Comparison of ENCODE assay signal across 8 mouse cellular contexts in the genomic region with DNA sequence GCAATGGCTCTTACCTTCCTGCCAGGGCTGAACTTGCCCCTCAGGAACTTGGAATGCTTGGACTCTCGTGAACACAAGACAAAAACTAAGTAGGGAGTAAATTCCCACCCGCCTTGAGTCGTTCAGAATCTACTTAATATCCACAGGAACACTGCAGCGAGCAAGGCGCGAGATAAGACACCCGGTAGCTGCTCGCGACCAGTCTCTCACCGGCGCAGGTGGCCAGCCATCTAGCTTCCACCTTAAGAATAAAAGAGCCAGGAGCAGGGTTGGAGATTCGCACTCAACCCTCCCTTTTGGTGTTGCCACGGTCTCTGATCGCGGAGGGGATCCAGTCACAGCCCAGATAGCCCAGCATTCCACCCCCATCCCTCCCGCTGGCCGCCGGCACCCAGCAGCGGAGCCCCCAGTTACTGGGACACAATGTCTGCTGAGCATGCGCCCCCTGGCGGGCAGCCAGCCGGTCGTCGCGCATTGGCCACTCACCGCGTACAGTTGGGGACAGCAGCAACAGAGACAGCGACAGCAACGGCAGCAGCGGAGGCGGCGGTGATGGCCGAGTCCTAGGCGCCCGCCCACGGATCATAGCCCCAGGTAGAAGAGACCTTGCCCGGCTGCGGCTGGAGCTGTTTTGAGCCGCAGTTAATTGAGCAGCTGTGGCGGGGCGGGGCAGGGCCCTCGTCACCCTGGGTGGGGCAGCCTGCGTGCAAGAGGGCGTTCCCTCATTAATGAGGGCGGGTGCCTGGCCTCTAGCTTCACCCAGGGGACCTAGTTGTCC. TPM values are rescaled to one million over a fixed set of nuclear protein-coding genes. Genes with fewer than 3 reads are reported as not detected.
DNase-seq lines count a peak whose midpoint lies in the region; ATAC-seq and TF ChIP-seq lines count a peak whose summit lies in the region.

A gene (minus strand): TSS at position 661 of the 778 bp plus-strand sequence.

- H3K36me3 ChIP-seq in G1E (replicated peaks): peaks cover 15% of the 10 kb centered on the region
- no peaks in the 10 kb centered on the region for H3K36me3 ChIP-seq in forebrain, postnatal 0 days (ENCODE audit: insufficient read depth)
- no peaks in the 10 kb centered on the region for H3K36me3 ChIP-seq in lung, embryonic 15.5 days

- H3K9ac ChIP-seq in forebrain, postnatal 0 days: peak within 1 kb of the TSS; percentile 80
- peak within 1 kb of the TSS; percentile 37 for H3K9ac ChIP-seq in lung, embryonic 15.5 days

- peak; percentile 94 for TF ChIP-seq CTCF in G1E (IDR thresholded peaks at IDR 0.05; ENCODE audit: low read depth, low read length)
- peak; percentile 49; the same call in 1 of the 2 replicates for TF ChIP-seq CTCF in cerebellum, adult 2 months (IDR thresholded peaks at IDR 0.05; ENCODE audit: borderline replicate concordance, insufficient read depth, low read depth, low read length)
- peak; percentile 90 for TF ChIP-seq CTCF in forebrain, postnatal 0 days (IDR thresholded peaks at IDR 0.05; ENCODE audit: low read depth)

- WGBS in cerebellum, adult 2 months: under 1% methylated on average over 45 of the region's 45 CpGs
- 3% methylated on average over 45 of the region's 45 CpGs for WGBS in forebrain, postnatal 0 days
- under 1% methylated on average over 45 of the region's 45 CpGs for WGBS in lung, embryonic 15.5 days

- H3K27me3 ChIP-seq in G1E (ENCODE audit: insufficient read depth, low read length): no peaks in the 10 kb centered on the region
- no peaks in the 10 kb centered on the region; the same call in 1 of the 2 replicates for H3K27me3 ChIP-seq in cerebellum, adult 2 months (ENCODE audit: control insufficient read depth, insufficient read depth, low read length)
- no peaks in the 10 kb centered on the region for H3K27me3 ChIP-seq in forebrain, postnatal 0 days (ENCODE audit: insufficient read depth, low read length)
- H3K27me3 ChIP-seq in lung, embryonic 15.5 days: no peaks in the 10 kb centered on the region

- peak within 1 kb of the TSS; percentile 80 for H3K4me3 ChIP-seq in G1E (ENCODE audit: low read depth, low read length)
- peak within 1 kb of the TSS; percentile 55 for H3K4me3 ChIP-seq in cerebellum, adult 2 months (replicated peaks; ENCODE audit: insufficient read depth, low read depth, low read length)
- peak within 1 kb of the TSS; percentile 73 for H3K4me3 ChIP-seq in forebrain, postnatal 0 days (ENCODE audit: low read depth, low read length)
- H3K4me3 ChIP-seq in lung, embryonic 15.5 days: peak within 1 kb of the TSS; percentile 53

- peak; percentile 77 for ATAC-seq in G1E (ENCODE audit: extremely low read depth, insufficient number of reproducible peaks, low FRiP score, poor library complexity, severe bottlenecking)
- peak; percentile 95 for ATAC-seq in forebrain, postnatal 0 days
- ATAC-seq in lung, embryonic 15.5 days (ENCODE audit: borderline replicate concordance, extremely low read depth, low FRiP score, low TSS enrichment): peak; percentile 92

- no peak for TF ChIP-seq POLR2A in cerebellum, adult 2 months (IDR thresholded peaks at IDR 0.05; ENCODE audit: borderline replicate concordance, insufficient read depth, low read length)

- peaks cover 35% of the 10 kb centered on the region for H3K4me1 ChIP-seq in G1E (ENCODE audit: insufficient read depth, low read depth, low read length)
- no peaks in the 10 kb centered on the region for H3K4me1 ChIP-seq in cerebellum, adult 2 months (ENCODE audit: control insufficient read depth, insufficient read depth, low read length)
- no peaks in the 10 kb centered on the region for H3K4me1 ChIP-seq in forebrain, postnatal 0 days (ENCODE audit: insufficient read depth)
- H3K4me1 ChIP-seq in lung, embryonic 15.5 days: peaks cover 9% of the 10 kb centered on the region

- no peaks in the 10 kb centered on the region for H3K9me3 ChIP-seq in G1E (replicated peaks)
- H3K9me3 ChIP-seq in forebrain, postnatal 0 days (ENCODE audit: low read length): no peaks in the 10 kb centered on the region
- no peaks in the 10 kb centered on the region for H3K9me3 ChIP-seq in lung, embryonic 15.5 days

- peak; percentile 89 for DNase-seq in G1E (ENCODE audit: low spot score)
- DNase-seq in cerebellum, adult 2 months: peak; percentile 78 to 80
- peak; percentile 90 for DNase-seq in forebrain, postnatal 0 days
- DNase-seq in heart, postnatal 4 days: peak; percentile 91
- DNase-seq in layer of hippocampus, adult 8-10 months (ENCODE audit: low spot score in 2 of 2): peak; percentile 74 to 84
- peak; percentile 83 for DNase-seq in ovary, postnatal 10 days (ENCODE audit: low spot score)
- peak; percentile 70 to 89 for DNase-seq in thymus, postnatal 10 days (ENCODE audit: low spot score in 2 of 2)

- H3K4me2 ChIP-seq in forebrain, postnatal 0 days (ENCODE audit: low read depth): peak within 1 kb of the TSS; percentile 81
- peak within 1 kb of the TSS; percentile 80 for H3K4me2 ChIP-seq in lung, embryonic 15.5 days

- no peak within 1 kb of the TSS for H3K27ac ChIP-seq in cerebellum, adult 2 months (ENCODE audit: insufficient read depth, low read length)
- H3K27ac ChIP-seq in forebrain, postnatal 0 days (ENCODE audit: low read depth, low read length): peak within 1 kb of the TSS; percentile 48
- peak within 1 kb of the TSS; percentile 82 for H3K27ac ChIP-seq in lung, embryonic 15.5 days

RNA-seq across cellular contexts. Expression of the gene that starts here (rescaled TPM):
- 619 and 632 TPM in 2 replicates for total RNA-seq in G1E (2014; fragmentation: Nextera tagmentation)
- 55.1 and 56.9 TPM in 2 replicates for total RNA-seq in G1E (2017)
- 11.9 and 13.1 TPM in 2 replicates for polyA plus RNA-seq in G1E (2012)
- polyA plus RNA-seq in cerebellum, adult 2 months (2012; rRNA removed): 4.1 and 4.8 TPM in 2 replicates
- total RNA-seq in forebrain, postnatal 0 days (2014; rRNA removed): 7.8 and 11.0 TPM in 2 replicates
- polyA plus RNA-seq in forebrain, postnatal 0 days (2015; fragmentation: Nextera tagmentation; extraction: Ambion mirVana): 5.6 and 9.0 TPM in 2 replicates
- 10 to 100 TPM; 11.4 to 13.2 TPM for total RNA-seq in heart, postnatal 4 days (2021)
- total RNA-seq in layer of hippocampus, adult 8-10 months (2022): 1 to 10 TPM; 4.1 to 7.8 (median 4.7) TPM
- 25.9 and 27.3 TPM in 2 replicates for polyA plus RNA-seq in lung, embryonic 15.5 days (2015; fragmentation: Nextera tagmentation; extraction: Ambion mirVana)
